Mouse (Mus musculus) left cerebral cortex, adult 9 months (tissue): ENCODE data around the gene Flrt1.
"Not testable (repeated sequence)": the region's sequence is repeated elsewhere in the genome, so short reads cannot be mapped to it uniquely, and the experiment has no call there.

Source experiments
- DNase-seq, 2 experiments: peaks; one replicate each; pipeline ENCODE4 v3.0.0; 2022; ENCODE audit warnings: low spot score in 2 of 2

Gene Flrt1

DNA sequence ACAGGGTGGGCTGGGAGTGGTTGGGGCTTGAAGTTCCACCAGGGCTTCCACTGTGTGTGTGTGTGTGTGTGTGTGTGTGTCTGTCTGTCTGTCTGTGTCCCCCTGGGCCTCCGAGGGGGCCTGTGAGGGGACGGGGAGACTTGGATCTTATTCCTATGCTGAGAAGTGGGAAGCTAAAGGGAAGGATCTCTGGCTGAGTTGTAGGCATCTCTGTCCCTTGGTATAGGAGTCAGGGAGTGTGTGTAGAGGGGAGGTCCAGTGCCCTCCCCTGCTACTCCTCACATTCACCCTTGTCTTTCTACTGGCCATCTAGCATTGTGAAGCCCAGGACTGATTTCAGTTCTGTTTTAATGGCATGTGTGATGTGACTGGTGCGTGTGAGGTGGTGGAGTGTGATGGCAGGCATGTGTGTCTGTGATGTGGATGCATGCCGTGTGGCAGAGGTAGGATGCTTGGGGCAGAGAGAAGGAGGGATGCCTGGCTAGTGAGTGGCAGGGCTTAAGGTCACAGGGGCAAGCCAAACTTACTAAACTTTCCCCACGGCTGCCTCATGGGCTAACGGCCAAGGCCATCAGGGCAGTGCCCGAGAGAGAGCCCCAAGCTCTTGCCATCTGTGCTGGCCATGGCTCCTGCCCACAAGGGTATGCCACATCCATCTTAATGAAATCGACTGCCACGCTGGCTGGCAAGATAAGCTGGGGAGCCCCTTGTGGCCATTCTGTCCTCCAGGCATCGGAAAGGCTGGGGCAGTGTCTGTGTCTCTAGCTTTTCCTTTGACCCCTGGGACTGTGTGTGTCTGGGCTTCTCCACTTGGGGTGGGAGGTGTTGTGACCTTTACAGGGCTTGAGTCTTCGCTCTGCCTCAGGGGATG lies 36.6 kb downstream of the Flrt1 start:
- no peak for DNase-seq

DNA sequence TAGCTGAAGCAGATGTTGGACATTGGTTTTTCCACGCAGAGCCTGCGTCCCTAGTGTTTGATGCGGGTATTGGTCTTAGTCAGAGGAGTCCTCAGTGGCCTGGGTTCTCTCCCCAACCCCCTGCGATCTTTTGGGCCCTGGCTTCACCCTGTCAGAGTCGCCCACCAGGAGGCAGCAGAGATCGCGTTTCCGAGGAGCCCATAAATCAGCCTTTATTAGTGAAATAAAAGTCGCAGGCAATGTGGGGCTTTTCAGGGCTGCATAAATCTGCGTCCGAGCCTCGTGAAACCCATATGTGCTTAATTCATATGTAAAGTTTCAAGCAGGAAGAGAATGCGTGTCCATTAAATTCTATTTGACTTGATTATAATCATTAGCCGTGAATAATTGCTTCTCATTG lies 37.4 kb downstream of the Flrt1 start:
- DNase-seq: peak in 1 of 2 experiments; percentile 81

DNA sequence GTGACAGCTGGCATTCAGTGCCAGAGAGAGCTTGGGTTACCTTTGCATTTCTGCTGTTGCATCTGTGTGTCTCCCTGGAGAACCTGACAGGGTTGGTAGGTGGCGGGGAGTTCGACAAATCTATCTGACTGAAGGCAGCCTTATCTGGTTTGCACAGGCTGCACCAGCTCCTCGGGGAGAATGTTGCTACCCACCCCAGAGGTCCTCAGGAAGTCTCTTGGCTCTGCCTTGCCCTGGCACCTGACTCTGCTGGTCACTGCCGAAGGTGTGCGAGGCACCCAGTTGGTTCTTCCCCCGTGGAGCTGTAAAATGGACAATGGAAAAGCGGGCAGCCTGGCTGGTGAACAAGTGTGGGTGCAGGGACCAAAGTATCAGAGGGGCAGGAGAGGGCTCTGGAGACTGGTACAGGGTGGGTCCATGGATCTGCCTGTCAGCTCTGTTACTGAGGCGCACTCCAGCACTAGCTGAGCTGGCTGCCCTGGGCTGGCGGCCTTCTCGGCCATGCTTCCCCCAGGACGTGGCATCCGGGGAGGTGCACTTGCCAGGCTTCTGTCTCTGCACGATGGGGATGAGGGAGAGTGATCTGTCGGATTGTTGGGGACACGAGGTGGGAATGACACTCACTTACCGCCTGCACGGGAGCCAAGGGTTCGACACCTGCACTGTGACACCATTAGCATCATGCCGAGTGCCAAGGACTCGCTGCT lies 38.0 kb downstream of the Flrt1 start:
- no peak for DNase-seq

DNA sequence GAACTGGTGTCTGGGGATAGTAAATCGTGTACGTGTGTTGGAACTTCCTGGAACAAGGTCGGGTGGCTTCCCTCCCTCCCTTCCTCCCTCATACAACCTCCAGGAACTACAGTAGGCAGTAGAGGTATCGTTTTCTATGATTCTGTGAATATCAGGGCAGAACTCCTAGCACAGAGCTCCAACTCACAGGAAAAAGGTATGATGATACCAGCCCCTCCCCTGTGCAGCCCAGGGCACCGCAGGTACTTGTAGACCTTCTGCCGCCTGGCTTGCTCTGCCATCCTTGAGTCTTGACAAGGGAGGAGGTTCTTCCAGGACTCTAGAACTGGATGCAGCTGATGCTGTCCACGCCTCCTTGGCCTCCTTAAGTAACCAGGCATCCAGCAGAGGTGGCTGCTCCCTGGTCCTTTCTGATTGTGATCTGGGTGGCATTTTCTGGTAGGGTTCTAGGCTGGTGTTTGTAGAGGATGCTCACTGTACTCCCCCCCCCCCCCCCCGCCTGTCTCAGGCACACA lies 38.6 kb downstream of the Flrt1 start:
- no peak for DNase-seq

DNA sequence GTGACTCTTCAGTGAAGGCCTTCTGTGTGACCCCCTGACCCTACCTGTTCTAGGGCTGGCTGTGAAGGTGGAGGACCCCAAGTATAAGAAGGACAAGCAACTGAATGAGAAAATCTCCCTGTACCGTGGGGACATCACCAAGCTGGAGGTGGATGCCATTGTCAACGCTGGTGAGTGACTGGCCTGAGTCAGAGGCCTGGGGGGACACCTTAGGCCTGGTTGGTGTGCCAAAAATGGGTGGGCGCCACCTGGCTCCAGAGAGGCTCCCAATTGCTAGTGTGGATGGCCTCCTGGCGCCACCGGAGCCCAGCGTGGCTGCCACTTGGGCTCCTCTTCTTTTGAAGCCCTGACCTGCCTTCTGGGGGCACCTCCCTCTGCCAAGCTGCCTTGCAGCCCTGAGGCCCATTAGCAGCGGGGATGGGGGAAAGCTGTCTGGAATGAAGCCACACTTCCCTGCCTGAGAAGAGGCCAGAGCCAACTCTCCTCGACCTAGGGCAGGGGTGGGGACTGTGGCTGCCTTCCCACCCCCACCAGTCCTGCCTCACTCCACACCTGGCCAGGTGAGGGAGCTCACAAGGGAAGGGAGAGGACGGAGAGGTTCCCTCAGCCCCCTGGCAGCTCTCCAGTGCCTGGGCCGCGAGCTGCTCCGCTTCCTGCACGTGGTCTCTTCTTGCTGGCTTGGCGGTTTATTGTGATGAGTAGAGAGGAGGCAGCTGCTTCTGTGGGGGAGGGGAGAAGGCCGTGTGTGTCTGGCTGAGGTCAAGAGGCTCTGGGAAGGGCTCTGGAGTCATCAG lies 39.3 kb downstream of the Flrt1 start:
- no peak for DNase-seq

DNA sequence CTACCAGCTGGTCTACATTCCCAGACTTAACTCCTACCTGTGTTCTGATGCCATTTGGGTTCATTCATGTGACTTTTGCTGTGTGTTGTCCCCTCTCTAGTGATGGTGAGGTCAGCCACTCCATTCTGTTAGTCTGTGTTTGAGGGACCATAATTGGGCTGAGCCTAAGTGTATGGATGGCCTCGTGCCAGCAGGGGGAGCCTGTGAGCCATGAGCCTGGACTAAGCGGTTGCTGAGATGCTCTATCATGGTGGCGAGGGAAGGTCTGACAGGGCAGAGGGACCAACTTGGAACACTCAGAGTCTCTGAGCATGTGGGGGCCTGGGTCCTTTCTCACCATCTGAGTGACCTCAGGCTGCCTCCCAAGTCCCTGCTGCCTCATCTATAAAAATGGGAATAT lies 41.0 kb downstream of the Flrt1 start:
- DNase-seq: peak in 1 of 2 experiments; percentile 84

DNA sequence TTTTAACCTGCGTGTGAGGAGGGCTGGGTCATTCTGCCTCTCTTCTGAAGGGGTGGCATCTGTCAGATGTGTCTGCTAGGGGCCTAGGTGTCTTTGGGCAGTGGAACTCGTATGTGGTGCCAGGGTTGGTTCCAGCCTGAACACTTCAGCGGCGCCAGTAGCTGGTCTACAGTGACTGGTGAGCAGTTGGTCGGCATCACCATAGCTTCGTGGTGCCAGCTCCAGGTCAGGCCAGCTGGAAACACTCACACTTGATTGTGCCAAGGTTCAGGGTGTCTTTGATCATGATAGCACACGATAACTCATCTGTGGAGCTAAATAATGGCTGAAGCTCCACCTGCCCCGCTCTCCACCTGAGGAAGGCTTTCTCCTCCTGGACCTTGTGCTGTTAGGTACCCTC lies 42.6 kb downstream of the Flrt1 start:
- no peak for DNase-seq

DNA sequence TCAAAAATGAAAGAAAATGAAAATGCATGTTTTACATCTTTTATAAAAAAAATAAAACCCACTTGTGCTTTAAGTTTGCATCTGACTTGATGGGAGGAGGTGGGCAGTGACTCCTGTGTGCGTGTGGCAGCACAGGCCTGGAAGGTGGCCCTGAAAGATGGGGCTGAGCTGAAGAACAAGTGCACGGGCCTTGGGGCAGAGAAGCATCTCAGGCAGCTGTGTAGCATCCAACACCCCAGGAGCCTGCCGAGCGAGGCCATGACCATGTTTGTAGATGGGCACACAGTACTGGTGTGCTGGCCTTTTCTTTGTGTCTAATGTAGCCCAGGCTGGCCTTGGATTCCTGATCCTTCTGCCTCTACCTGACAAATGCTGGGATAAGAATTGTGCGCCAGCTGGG lies 43.4 kb downstream of the Flrt1 start:
- no peak for DNase-seq

DNA sequence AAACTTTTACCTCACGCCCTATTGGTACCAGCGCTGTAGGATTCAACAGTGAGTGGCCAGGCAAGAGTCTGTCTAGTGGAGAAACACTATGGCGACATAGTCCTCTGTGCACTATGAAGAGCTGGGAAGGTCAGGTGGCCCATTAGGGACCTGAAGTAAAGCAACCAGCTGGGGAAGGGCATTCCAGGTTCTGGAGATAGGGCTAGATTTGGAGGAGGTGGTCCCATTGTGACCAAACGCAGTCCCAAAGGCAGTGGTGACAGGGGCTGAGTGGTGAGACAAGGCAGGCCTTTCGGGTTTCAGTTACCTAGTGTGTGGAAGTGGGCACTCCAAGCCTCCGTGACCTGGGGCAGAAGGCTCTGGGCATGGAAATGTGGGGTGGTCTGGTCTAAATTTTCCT lies 47.0 kb downstream of the Flrt1 start:
- DNase-seq: no peak

DNA sequence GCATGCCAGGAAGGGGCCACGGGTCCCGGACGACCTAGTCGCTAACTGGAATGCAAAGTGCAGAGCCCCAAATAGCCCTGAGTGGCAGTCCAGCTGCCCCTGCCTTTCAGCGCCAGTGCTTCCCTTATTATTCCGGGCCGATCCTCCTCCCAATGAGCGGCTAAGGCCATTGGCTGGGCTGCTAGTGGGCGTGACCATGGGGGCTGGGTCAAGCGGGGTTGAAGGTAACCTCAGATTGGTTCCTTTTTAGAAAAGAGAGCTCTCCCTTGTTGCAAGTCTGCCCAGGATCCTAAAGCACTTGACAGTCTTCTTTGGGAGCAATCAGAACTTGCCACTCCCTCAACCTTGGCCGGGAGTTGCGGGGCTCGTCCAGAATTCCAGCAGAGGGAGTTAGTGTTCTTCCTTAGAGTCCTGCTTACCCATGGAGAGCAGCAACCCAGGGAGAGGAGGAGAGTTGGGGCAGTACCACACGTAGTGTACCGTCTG lies 47.8 kb downstream of the Flrt1 start:
- DNase-seq: peak; percentile 61 to 69

DNA sequence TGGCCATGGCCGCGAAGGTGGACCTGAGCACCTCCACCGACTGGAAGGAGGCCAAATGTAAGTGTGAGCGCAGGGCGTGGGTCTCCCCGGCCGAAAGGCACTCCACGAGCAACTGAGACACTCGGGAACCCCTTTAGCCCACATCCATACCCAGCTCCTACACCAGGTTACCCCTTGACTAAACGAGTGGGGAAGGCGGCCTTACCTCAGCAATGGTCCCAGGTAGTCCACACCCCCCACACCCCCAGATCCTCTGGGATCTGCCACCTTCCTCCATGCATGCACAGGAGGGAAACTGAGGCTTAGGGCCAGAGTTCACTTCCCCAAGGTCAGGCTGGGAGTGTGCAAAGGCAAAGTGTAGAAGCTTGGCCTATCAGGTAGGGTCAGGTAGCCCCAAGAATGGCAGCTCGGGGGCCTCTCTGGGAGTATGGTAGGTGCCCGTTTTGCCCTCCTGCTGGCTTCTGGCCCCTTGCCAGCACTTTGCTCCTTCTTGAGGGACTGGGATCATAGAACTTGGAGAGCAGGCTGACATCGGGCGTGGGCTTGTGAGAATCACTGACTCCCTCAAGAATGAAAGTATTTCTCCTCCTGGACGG lies 48.3 kb downstream of the Flrt1 start:
- peak in 1 of 2 experiments; percentile 48 for DNase-seq

DNA sequence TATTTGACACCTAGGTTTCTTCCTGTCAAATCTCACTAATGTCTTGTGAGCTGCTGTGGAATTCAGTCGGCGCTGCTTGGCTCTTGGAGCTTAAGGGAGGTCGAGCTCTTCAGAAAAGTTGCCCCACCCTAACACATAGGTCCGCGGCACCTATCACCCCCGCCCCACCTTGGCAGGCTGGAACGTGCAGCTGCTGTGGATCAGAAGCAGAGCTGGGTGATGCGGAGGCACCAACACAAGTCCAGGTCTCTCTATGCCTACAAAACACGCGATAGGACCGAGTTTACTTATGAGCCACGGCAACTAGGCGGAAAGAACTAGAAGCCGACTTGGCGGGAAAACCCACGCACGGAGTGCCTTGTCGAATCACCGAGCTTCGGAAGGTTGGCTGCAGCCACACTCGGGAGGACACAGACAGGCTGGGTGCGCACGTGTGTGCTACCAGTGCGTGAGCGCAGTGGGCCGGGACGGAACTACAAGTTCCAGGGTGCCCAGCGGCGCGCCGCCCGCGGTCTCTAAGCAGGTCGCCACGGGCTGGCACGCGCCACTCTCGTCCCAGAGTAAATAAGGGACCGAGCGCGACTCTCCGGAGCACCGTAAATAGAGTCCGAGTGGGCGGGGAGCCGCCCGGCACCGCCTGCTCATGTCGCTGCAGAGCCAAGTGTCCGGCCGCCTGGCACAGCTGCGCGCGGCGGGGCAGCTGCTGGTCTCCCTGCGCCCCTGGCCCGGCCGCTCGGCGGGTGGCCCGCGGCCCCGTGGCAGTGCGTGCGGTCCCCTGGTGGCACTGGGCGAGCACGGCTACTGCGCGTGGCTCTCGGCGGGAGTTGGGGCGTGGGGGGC lies 49.1 kb downstream of the Flrt1 start, which contains the start of gene Macrod1:
Macrod1 (plus strand) TSS at position 563 of the 840 bp plus-strand sequence.
- DNase-seq: peak; percentile 61 to 86

DNA sequence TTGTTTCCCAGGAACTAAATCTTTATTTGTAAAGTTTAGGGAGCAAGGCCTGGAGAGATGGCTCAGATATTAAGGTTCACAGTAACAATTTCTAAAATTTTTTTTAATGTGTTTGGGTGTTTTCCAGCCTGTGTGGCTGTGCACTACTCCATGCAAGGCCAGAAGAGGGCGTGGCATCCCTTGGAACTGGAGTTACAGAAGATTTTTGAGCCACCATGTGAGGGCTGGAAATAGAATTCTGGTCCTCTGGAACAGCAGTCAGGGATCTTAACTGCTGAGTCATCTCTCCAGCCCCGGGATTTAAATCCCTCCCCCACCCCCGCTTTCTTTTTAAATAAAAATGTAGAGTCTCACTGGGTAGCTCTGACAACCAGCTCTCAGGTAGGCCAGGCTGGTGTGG lies 50.4 kb downstream of the Flrt1 start:
- no peak for DNase-seq

DNA sequence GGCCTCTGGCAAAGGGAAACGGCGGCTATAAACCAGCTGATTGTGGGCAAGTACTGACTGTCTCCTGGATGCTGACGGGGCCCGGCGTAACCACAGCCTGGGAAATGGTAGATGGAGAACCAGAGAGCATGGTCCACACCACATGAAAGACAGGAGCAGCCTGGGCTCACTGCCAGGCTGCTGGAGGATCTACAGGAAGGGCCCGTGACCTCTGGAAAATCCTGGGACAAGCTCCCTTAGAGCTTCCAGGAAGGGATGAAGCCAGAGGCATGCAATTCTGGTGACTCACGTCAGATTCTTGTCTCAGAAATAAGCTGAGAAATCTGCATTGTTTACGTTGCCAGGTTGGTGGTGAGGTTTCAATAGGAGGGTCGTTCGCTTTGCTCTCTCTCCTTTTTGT lies 50.8 kb downstream of the Flrt1 start:
- no peak for DNase-seq

DNA sequence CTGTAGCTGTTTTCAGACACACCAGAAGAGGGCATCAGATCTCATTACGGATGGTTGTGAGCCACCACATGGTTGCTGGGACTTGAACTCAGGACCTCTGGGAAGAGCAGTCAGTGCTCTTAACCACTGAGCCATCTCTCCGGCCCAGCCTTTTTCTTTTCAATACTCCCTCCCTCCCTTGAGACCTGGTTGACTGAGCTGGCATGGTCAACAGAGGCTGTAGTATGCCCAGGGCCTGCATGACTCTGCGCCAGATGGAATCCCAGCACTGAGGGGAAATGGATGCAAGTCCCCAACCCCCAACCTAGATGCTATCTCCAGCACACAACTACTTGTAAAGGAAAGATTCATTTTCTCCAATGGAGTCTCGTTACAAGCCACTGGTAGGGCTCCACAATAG lies 52.1 kb downstream of the Flrt1 start:
- DNase-seq: not testable (repeated sequence)

DNA sequence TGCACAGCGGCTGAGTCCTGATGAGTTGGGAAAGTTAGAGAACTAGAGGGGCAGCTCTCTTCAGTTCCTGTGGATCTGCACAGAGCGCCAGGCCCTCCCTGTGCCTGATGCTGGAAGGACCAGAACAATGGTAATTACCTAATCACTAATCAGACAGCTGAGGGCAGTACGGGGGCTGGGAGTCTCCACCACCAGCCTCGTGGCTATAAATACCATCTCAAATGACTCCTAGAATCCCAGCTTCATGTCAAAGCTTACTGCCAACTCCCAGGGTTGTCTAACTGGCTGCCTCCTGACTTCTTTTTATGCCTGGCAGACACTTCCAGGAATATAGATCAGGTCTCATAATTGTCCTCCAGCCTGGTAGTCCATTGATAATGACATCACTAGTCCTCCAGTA lies 60.8 kb downstream of the Flrt1 start:
- no peak for DNase-seq

DNA sequence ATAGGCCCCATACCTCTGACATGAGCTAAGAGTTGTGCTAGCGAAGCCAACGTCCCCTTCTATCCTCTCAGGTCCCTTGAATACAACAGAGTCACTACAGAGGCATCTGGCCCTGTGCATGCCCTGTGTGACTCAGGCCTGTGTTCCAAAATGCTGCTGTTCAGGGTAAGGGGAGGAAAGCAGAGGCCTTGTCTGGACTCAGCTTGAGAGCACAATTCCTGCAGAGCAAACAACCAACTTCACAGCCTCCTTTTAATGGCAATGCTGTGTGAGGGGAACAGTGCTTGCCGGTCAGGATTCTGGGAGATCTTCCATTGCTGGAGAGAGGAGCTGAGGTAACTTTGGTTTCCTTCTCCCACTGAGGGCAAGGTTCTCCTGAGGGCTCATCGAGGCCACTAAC lies 61.2 kb downstream of the Flrt1 start:
- DNase-seq: no peak
